Mouse (Mus musculus) kidney, adult 2 months (tissue): Measurements from ENCODE around the gene Lipf. TPM values are rescaled to one million over a fixed set of nuclear protein-coding genes. Genes with fewer than 3 reads are reported as not detected.

Experiments
- DNase-seq: peaks from one replicate; pipeline ENCODE4 v3.0.0; 2021
- H3K27ac ChIP-seq: fragments of 200-500 bp; 2 replicates; pipeline ENCODE4 v1.5.1; 2012; ENCODE audit warnings: low read depth, low read length, control low read depth, inconsistent platforms; ENCODE audit not compliant: insufficient read depth
- H3K27me3 ChIP-seq: fragments of 200-500 bp; replicated peaks from 2 replicates; pipeline ENCODE4 v1.6.1; 2012; ENCODE audit warnings: mild to moderate bottlenecking, moderate library complexity, low read length, inconsistent platforms; ENCODE audit not compliant: control insufficient read depth, insufficient read depth
- H3K36me3 ChIP-seq: fragments of 200-500 bp; 2 replicates; pipeline ENCODE4 v1.6.1; 2012; ENCODE audit warnings: mild to moderate bottlenecking, moderate library complexity, low read length, inconsistent platforms; ENCODE audit not compliant: control insufficient read depth, insufficient read depth
- H3K4me1 ChIP-seq: fragments of 200-500 bp; 2 replicates; pipeline ENCODE4 v1.6.1; 2011; ENCODE audit warnings: low read length; ENCODE audit not compliant: control insufficient read depth, insufficient read depth
- H3K4me3 ChIP-seq: fragments of 200-500 bp; 2 replicates; pipeline ENCODE4 v1.5.1; 2011; ENCODE audit warnings: mild to moderate bottlenecking, low read depth, low read length, control low read depth; ENCODE audit not compliant: insufficient read depth
- CTCF ChIP-seq: fragments of 200-500 bp; conservative IDR thresholded peaks from 2 replicates; pipeline ENCODE4 v1.5.1; 2011; ENCODE audit warnings: low read depth, mild to moderate bottlenecking, control low read depth, low read length, moderate library complexity, mixed read lengths; ENCODE audit not compliant: insufficient read depth, insufficient read length
- POLR2A ChIP-seq: fragments of 200-500 bp; IDR thresholded peaks from one replicate; pipeline ENCODE4 v1.6.1; 2011; ENCODE audit warnings: low read depth, low read length, control low read depth
- WGBS: fragments of 180-500 bp; shearing (Covaris S2); methylation state at CpG from one replicate; pipeline ENCODE4 v1.1.7; 2018; 5-methylcytosine and 5-hydroxymethylcytosine counted together
- polyA plus RNA-seq: library from polyadenylated mRNA; depleted of rRNA; stranded (reverse); fragments of >200 nt; gene quantifications from 2 replicates; pipeline ENCODE4 v1.2.3, GENCODE M21; 2012; rRNA removed

The Lipf gene
- polyA plus RNA-seq: not detected in 2 replicates

GRCm38 (mm10) chr19:33960887-33961286 is at the start of gene Lipf:
Gene Lipf (plus strand): TSS chr19:33961187.
- H3K4me3 ChIP-seq: no peak within 1 kb of the TSS
- no peak within 1 kb of the TSS for H3K27ac ChIP-seq
- no peak for TF ChIP-seq POLR2A
- no peak for TF ChIP-seq CTCF
- H3K36me3 ChIP-seq: no peaks in the 10 kb centered on the region
- no peak for DNase-seq
- H3K4me1 ChIP-seq: no peaks in the 10 kb centered on the region
- no peaks in the 10 kb centered on the region for H3K27me3 ChIP-seq

- DNase-seq: no peak
- Histone ChIP-seq H3K27me3 (no peaks in the 10 kb centered on the region), H3K27ac (no peak overlapping the region), H3K4me1 (no peaks in the 10 kb centered on the region), H3K36me3 (no peaks in the 10 kb centered on the region), H3K4me3 (no peak overlapping the region)
- no peak for TF ChIP-seq POLR2A
These were observed 36.9 kb upstream of the Lipf start for GRCm38 (mm10) chr19:33924099-33924498.

GRCm38 (mm10) chr19:33979007-33979406 is 18.0 kb downstream of the Lipf start:
- WGBS: 45% methylated on average over 3 of the region's 3 CpGs
- DNase-seq: peak; percentile 16
- TF ChIP-seq POLR2A (no peak), CTCF (no peak)

DNA sequence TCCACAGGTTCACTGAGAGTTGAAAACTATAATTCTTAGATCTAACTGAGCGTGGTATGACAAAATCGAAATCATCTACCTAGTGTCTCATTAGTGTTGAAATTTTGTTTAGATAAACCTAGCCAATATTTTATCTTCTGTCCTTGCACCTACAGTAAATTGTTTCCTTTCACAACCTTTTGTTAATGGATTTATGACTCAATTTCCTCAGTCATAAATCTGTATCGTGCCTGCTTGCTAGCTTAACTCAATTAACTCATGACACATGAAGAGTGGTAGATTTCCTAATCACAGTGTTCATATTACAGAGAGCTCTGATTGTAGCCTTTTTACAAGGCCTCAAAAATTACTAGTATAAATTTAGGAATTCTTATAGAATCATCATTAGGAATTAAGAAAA is 22.1 kb downstream of the Lipf start:
- no peaks in the 10 kb centered on the region for H3K4me1 ChIP-seq
- H3K4me3 ChIP-seq: no peak overlapping the region
- no peak for DNase-seq
- no peaks in the 10 kb centered on the region for H3K36me3 ChIP-seq
- TF ChIP-seq CTCF: no peak
- no peak for TF ChIP-seq POLR2A
- WGBS: 33% methylated on average over 3 of the region's 3 CpGs
- H3K27me3 ChIP-seq: no peaks in the 10 kb centered on the region
- no peak overlapping the region for H3K27ac ChIP-seq

More at GRCm38 (mm10) chr19:33979007-33979406, 18.0 kb downstream of the Lipf start:
- Histone ChIP-seq H3K36me3 (no peaks in the 10 kb centered on the region), H3K4me3 (no peak overlapping the region), H3K27ac (no peak overlapping the region), H3K27me3 (no peaks in the 10 kb centered on the region), H3K4me1 (no peaks in the 10 kb centered on the region)

- Histone ChIP-seq H3K27me3 (no peaks in the 10 kb centered on the region), H3K4me1 (no peaks in the 10 kb centered on the region), H3K36me3 (no peaks in the 10 kb centered on the region), H3K27ac (no peak within 1 kb of the TSS), H3K4me3 (no peak within 1 kb of the TSS)
- TF ChIP-seq CTCF (no peak), POLR2A (no peak)
- DNase-seq: no peak
- WGBS: 80% methylated on average over 6 of the region's 6 CpGs
These were observed 47.0 kb downstream of the Lipf start, which contains the start of gene Lipk for GRCm38 (mm10) chr19:34008002-34008401. Gene Lipk (plus strand): TSS chr19:34008290.

DNA sequence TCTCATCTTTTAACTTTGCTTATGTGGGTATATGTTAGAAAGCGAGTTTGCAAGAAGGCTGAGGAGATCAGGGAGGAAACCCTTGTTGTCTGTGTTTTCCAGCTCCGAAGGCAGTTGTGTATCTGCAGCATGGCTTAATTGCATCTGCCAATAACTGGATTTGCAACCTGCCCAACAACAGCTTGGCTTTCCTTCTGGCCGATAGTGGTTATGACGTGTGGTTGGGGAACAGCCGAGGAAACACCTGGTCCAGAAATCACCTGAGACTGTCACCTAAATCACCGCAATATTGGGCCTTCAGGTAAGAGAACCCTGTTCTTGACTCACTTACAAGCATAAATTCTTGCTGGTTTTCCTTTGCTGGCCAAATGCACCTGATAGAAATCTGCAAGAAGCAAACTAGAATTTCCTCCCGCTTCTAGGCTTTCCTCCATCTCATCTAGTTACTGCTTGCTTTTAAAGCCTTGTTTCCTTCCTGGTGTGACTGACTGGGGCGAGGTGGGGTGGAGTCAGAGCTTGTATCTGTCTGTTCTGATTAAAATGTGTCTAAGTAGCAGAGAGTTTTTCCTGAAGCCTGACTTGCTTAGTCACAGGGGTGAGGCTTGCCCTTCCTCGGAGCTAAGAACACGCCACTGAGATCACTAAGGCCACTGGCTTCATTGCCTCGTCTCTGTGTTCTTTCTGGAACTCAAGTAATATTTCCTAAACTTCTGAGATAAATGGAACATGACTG is 60.6 kb downstream of the Lipf start:
- H3K27me3 ChIP-seq: no peaks in the 10 kb centered on the region
- H3K36me3 ChIP-seq: no peaks in the 10 kb centered on the region
- TF ChIP-seq POLR2A: no peak
- no peak for TF ChIP-seq CTCF
- H3K4me1 ChIP-seq: no peaks in the 10 kb centered on the region
- H3K27ac ChIP-seq: no peak overlapping the region
- DNase-seq: no peak
- no peak overlapping the region for H3K4me3 ChIP-seq
- 69% methylated on average over 11 of the region's 11 CpGs for WGBS

DNA sequence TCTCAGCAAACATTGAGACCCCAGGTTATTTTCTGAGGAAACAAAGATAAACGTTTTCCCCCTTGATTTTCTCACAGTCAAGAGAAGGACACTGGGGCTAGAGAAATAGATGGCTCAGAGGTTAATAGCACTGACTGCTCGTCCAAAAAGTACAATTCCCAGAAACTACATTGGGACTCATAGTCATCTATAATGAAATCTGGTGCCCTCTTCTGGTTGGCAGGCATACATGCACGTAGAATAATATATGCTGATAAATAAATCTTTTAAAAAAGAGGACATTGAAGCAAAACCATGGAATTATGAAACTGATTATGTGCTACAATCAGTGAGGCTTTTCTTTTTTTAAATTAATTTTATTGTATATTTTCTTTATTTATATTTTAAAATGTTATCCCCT is 61.8 kb downstream of the Lipf start:
- Histone ChIP-seq H3K4me1 (no peaks in the 10 kb centered on the region), H3K36me3 (no peaks in the 10 kb centered on the region), H3K4me3 (no peak overlapping the region), H3K27me3 (no peaks in the 10 kb centered on the region), H3K27ac (no peak overlapping the region)
- no peak for TF ChIP-seq POLR2A
- TF ChIP-seq CTCF: 0 out of 2 replicates have a peak, but pooled peaks have one; percentile 4
- WGBS: 31% methylated on average over 3 of the region's 3 CpGs
- DNase-seq: no peak

Other genes with a start within 250 kb of the Lipf start
- not detected in 2 replicates for gene Lipo2, start 209.8 kb upstream of the Lipf start, polyA plus RNA-seq
- 2.7 and 3.0 TPM in 2 replicates for gene Lipo3, start 199.2 kb upstream of the Lipf start, polyA plus RNA-seq
- gene Lipo1, start 173.7 kb upstream of the Lipf start, polyA plus RNA-seq: not detected in 2 replicates
- not detected in 2 replicates for gene Lipk, start 47.1 kb downstream of the Lipf start, polyA plus RNA-seq
- gene Lipn, start 106.2 kb downstream of the Lipf start, polyA plus RNA-seq: not detected in 2 replicates
- not detected in 2 replicates for gene Lipm, start 139.7 kb downstream of the Lipf start, polyA plus RNA-seq
- gene Ankrd22, start 204.9 kb downstream of the Lipf start, polyA plus RNA-seq: not detected in 2 replicates
- gene Stambpl1, start 231.0 kb downstream of the Lipf start, polyA plus RNA-seq: 1.6 and 2.2 TPM in 2 replicates